Mouse (Mus musculus): Measurements from ENCODE around the gene Bco2.
A peak's percentile ranks its signal among the peaks of the same experiment; 100 is the strongest.

Gene Bco2

DNA sequence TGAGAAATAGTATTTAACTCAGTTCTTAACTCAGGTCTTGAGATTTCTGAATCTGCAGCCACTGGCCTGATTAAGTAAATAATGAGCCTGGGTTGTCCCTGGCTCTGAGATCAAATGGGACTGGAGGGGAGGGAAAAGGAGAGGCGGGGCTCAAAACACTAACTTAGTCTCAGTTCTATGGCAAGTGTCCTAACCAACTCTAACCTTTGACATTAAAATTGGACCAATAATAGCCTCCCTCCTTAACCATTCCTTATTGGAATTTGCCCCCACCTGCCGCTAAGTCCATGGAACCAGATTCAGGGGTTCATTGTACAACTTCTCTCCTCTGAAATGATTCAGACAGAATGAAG lies at the start of gene Bco2:
Bco2 (minus strand) TSS at position 88 of the 353 bp plus-strand sequence.
- peak; percentile 50 to 66 for DNase-seq

DNA sequence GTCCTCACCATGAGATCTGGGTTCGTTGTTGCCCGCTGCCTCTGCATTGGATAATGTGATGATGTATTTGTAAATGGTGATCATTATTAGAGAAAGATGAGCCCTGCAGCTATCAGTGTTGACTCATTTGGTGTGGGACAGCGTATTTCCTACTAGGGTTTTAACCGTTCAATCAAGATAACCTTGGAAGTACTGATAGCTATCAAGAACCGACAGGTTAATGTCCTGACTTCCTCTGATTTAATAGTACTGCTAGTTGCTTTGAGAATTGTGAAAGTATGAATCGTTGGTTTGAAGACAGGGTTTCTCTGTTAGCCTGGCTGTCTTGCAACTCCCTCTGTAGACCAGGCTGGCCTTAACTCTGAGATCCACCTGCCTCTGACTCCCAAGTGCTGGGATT lies 49.4 kb upstream of the Bco2 start:
- DNase-seq, result no peak

DNA sequence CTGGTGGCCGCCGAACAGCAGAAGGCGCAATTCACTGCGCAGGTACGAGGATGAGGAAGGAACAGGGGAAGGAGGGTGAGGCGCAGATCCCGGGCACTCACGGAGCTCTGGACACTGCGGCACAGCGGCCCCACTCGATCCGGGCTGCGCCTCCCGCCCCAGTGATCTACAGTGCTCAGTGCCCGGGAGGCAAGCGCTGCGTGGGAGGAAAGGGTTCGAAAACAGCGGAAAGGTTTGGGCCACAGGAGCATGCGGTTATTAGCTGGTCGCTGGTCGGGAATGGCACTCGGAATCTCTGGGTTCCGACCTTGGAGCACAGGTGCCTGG lies 49.0 kb upstream of the Bco2 start:
- DNase-seq, result no peak

- peak; percentile 96 to 97 for DNase-seq
Measured at GRCm38 (mm10) chr9:50603189-50603997, 48.4 kb upstream of the Bco2 start, which contains the start of the genes Sdhd and Timm8b. Sdhd (minus strand) TSS chr9:50603812. Timm8b (plus strand) TSS chr9:50603910.

DNA sequence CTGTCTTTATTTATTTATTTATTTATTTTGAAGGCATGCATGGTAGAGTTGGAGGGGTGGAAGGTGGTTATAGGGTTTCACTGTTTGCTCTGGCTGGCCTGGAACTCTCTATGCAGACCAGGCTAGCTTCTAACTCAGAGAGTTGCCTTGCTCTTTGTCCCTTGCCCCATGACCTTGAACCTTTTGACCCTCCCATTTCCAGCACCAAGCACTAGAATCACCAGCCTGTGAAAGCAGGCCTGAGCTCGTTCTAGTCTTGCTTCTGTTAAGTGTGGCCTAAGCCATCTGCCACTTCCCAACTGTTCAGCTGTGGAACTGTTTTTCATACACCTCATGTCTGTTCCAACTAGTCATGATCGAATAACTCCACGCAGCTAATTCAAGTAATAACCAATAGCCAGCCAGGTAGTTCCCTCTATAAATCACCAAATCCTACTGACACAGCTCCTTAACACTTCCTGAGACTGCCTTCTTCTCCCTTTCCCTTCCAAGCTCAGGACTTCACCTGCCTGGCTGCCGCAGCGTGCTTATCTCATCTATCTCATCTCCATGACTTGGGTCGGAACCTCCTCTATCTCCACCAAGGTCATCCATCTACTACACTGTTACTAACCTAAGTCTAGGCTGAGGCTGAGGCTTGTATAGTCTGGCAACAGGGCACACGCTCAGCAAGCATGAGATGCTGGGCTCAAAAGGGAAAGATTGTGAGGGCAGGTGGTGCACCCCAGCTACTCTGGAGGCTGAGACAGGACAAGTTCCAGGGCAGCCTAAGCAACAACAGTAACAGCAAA lies 47.3 kb upstream of the Bco2 start:
- DNase-seq, result peak; percentile 31 to 57

- DNase-seq, result no peak
Measured at GRCm38 (mm10) chr9:50601536-50601935, 46.6 kb upstream of the Bco2 start.

DNA sequence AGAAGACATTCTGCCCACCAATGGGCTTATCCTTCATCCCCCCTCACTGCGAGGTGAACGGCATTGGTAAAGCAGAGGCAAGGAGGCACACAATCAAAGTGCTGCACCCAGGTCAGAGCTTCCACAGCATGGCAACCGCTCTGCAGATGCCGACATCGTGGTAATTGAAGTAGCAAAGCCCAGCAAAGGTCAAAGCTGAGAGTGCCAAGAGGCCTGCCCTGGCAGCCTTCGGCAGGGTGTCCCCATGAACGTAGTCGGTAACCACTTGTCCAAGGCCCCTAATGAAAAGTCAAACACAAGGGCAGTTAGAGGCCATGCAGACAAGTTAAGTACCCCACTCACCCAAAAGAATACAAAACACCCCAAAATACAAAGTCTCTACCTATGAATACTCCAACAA lies 42.0 kb upstream of the Bco2 start:
- no peak for DNase-seq

- peak; percentile 44 to 58 for DNase-seq
Measured at GRCm38 (mm10) chr9:50594794-50595417, 39.9 kb upstream of the Bco2 start.

DNA sequence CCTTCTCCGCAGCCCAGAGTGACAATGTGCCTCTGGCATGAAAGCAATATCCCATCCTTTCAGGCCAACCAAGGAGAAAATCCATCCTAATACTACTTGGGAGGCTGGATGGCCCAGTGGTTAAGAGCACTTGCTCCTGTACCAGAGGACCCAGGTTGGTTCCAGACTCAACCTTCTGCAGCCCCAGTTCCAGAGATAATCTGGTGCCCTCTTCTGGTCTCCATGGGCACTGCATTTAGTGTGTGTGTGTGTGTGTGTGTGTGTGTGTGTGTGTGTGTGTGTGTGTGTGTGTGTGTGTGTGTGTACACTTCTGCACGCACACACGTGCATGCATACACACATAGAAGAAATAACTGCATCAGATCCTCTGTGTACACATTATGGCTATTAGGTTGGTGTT lies 38.6 kb upstream of the Bco2 start:
- peak; percentile 46 to 56 for DNase-seq

- no peak for DNase-seq
Measured at GRCm38 (mm10) chr9:50592955-50593354, 38.0 kb upstream of the Bco2 start.

GRCm38 (mm10) chr9:50590856-50591518 lies 36.0 kb upstream of the Bco2 start:
- no peak for DNase-seq

- no peak for DNase-seq
Measured at GRCm38 (mm10) chr9:50586955-50587354, 32.0 kb upstream of the Bco2 start.

DNA sequence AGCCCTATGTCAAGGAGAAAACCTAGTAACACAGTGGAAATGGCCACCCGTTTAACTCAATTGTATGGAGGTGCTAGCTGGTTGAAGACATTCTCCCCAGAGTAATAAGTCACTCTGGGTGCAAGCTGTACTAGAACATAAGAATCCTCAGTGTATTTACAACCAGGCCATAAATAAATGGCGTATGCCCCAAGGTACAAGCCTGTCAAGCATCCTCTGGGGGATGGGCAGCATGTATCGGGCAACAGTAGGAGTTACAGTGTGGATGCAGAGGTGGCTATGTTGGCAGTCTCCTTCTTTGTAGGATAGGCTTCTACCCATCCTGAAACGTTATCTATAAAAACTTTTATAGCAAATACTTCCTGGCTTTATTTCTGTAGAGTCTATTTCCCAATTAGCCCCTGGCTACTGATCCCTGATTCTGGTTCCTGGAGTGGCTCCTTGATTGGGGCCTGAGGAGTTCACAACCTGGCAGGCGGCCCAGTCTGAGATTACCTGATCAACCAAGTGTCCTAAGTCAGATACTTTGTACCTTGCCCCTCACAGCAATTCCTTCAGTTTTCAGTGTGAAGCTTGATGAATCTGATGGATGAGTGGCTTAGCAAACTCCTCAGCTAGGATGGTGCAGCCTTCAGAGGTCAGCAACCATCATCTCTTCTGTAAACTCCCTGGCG lies 30.3 kb upstream of the Bco2 start:
- DNase-seq, result peak; percentile 87 to 90

- no peak for DNase-seq
Measured at GRCm38 (mm10) chr9:50580370-50580769, 25.4 kb upstream of the Bco2 start.

GRCm38 (mm10) chr9:50569599-50570525 lies 14.9 kb upstream of the Bco2 start:
- no peak for DNase-seq

DNA sequence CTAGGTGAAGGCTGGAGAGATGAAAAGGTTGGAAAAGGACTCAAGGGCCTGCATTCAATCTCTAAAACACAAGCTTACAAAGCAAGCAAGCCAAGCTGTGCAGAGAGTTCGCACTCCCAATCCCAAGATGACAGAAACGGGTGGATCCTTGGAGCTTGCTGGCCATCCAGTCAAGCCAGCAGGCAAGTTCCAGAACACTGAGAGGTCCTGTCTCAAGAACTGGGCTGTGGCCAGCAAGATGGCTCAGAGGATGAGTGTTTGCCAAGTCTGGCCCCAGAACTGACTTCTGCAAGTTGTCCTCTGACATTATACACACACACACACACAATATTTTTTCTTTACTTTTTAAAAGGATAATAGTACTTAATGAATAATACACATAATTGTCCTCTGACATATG lies 12.9 kb upstream of the Bco2 start:
- no peak for DNase-seq

- no peak for DNase-seq
Measured at GRCm38 (mm10) chr9:50567372-50567771, 12.4 kb upstream of the Bco2 start.

GRCm38 (mm10) chr9:50565940-50566339 lies 11.0 kb upstream of the Bco2 start:
- no peak for DNase-seq

- DNase-seq, result no peak
Measured at GRCm38 (mm10) chr9:50565173-50565572, 10.2 kb upstream of the Bco2 start.

GRCm38 (mm10) chr9:50561918-50562360 lies 7.0 kb upstream of the Bco2 start:
- DNase-seq, result no peak

All from kidney, postnatal 25 days (tissue).